Mouse (Mus musculus) liver, embryonic 14.5 days (tissue): ENCODE measurements around the gene Krtap4-9. TPM values are rescaled to one million over a fixed set of nuclear protein-coding genes. Genes with fewer than 3 reads are reported as not detected.
"Not testable (repeated sequence)": the region's sequence is repeated elsewhere in the genome, so short reads cannot be mapped to it uniquely, and the experiment has no call there.

ENCODE experiments used
- ATAC-seq: fragments of 200-750 bp; cut with Nextera tagmentation; 2 replicates; pipeline ENCODE4 v1.8.0; 2017; ENCODE audit warnings: moderate number of reproducible peaks, mild to moderate bottlenecking, moderate library complexity; ENCODE audit not compliant: insufficient read depth
- DNase-seq, 3 experiments: peaks; one replicate each; pipeline ENCODE4 v3.0.0-alpha.2; 2012 to 2013; ENCODE audit warnings: low read depth in 3 of 3, low spot score in 3 of 3
- H3K27ac ChIP-seq: fragments of 300-500 bp; sonication (generic); 2 replicates; pipeline ENCODE4 v1.5.1; 2014; ENCODE audit warnings: moderate library complexity, mild to moderate bottlenecking, control low read depth, inconsistent platforms
- H3K27me3 ChIP-seq: fragments of 300-500 bp; sonication (generic); 2 replicates; pipeline ENCODE4 v1.6.1; 2014; ENCODE audit warnings: mild to moderate bottlenecking, low read length, moderate library complexity; ENCODE audit not compliant: control insufficient read depth, insufficient read depth
- H3K36me3 ChIP-seq: fragments of 300-500 bp; sonication (generic); replicated peaks from 2 replicates; pipeline ENCODE4 v1.6.1; 2014; ENCODE audit warnings: low read depth; ENCODE audit not compliant: control insufficient read depth, insufficient read depth
- H3K4me1 ChIP-seq, 2 experiments: fragments of 200-500 bp in 1 of 2; fragments of 300-500 bp in 1 of 2; sonication (generic) in 1 of 2; replicated peaks; 2 replicates each; pipeline ENCODE4 v1.6.1; 2012 to 2014; ENCODE audit warnings: antibody characterized with exemption in 1 of 2, inconsistent platforms in 1 of 2, low read length in 1 of 2; ENCODE audit not compliant: control insufficient read depth in 2 of 2, insufficient read depth in 2 of 2
- H3K4me2 ChIP-seq: fragments of 300-500 bp; sonication (generic); 2 replicates; pipeline ENCODE4 v1.6.1; 2014; ENCODE audit warnings: low read depth, mild to moderate bottlenecking, control low read depth, moderate library complexity
- H3K4me3 ChIP-seq, 2 experiments: fragments of 200-500 bp in 1 of 2; fragments of 300-500 bp in 1 of 2; sonication (generic) in 1 of 2; 2 replicates each; pipeline ENCODE4 v1.5.1; 2012 to 2014; ENCODE audit warnings: low read depth in 2 of 2, low read length in 2 of 2, mild to moderate bottlenecking in 2 of 2, control low read depth in 1 of 2, inconsistent platforms in 1 of 2, moderate library complexity in 1 of 2; ENCODE audit not compliant: insufficient read depth in 1 of 2
- H3K9ac ChIP-seq: fragments of 300-500 bp; sonication (generic); replicated peaks from 2 replicates; pipeline ENCODE4 v1.6.1; 2014; ENCODE audit warnings: mild to moderate bottlenecking, control low read depth, moderate library complexity
- H3K9me3 ChIP-seq: fragments of 300-500 bp; sonication (generic); 2 replicates; pipeline ENCODE4 v1.6.1; 2016; ENCODE audit warnings: low read length, mixed read lengths; ENCODE audit not compliant: control insufficient read depth
- CTCF ChIP-seq: IDR thresholded peaks from 2 replicates; pipeline ENCODE4 v1.5.1; 2016; ENCODE audit warnings: antibody characterized with exemption, low read depth, control low read depth
- EP300 ChIP-seq: IDR thresholded peaks from 2 replicates; pipeline ENCODE4 v1.6.1; 2016; ENCODE audit warnings: antibody characterized with exemption, low read depth
- WGBS: fragments of 180-500 bp; shearing (Covaris S2); extraction: QIAGEN DNeasy Blood & Tissue Kit; methylation state at CpG from one replicate; pipeline ENCODE4 v1.1.7; 2014; ENCODE audit not compliant: insufficient replicate concordance; 5-methylcytosine and 5-hydroxymethylcytosine counted together
- polyA plus RNA-seq, 2 experiments: library from polyadenylated mRNA; depleted of rRNA in 1 of 2; stranded (reverse) in 1 of 2; unstranded in 1 of 2; fragments of >200 nt; fragmentation: Nextera tagmentation in 1 of 2; extraction: Ambion mirVana in 1 of 2; gene quantifications; 2 replicates each; pipeline versions ENCODE4 v1.2.1 to v1.2.3; 2012 to 2014

Gene Krtap4-9
- polyA plus RNA-seq (2012; rRNA removed) = not detected in 2 replicates
- polyA plus RNA-seq (2014; fragmentation: Nextera tagmentation; extraction: Ambion mirVana) = not detected in 2 replicates

GRCm38 (mm10) chr11:99784900-99785299 is at the start of gene Krtap4-9:
Gene Krtap4-9, plus strand, starts transcription at chr11:99785200.
- ATAC-seq, DNase-seq, H3K36me3 ChIP-seq, H3K9me3 ChIP-seq, H3K27ac ChIP-seq, H3K4me2 ChIP-seq, H3K27me3 ChIP-seq, H3K4me3 ChIP-seq, H3K4me1 ChIP-seq, H3K9ac ChIP-seq: not testable (repeated sequence)

DNA sequence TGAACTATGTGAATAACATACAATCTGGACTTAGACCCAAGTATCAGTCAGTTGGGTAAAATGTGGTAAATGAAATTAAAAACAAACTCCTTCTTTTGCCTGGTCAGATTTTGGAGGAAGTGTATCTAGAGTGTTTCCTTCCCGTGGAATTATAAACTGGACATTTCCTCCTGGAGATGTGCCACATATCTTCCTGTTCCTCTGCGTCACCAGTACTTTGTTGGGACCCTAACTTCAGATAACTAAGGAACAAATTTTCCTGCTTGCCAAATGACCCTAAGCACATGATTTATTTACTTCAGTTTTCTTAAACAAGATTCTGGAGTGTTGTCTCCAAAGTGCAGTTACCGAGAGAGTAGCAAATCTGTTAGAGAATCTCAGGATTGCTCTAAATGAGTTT is 41.0 kb upstream of the Krtap4-9 start:
- Histone ChIP-seq H3K36me3 (no peaks in the 10 kb centered on the region), H3K9me3 (no peaks in the 10 kb centered on the region), H3K27me3 (no peaks in the 10 kb centered on the region), H3K4me1 (no peaks in the 10 kb centered on the region), H3K4me2 (no peak overlapping the region), H3K4me3 (no peak overlapping the region), H3K27ac (no peak overlapping the region), H3K9ac (no peak overlapping the region)
- TF ChIP-seq CTCF (no peak), EP300 (no peak)
- WGBS = 62% methylated on average over 3 of the region's 3 CpGs
- no peak for DNase-seq
- ATAC-seq = no peak

DNA sequence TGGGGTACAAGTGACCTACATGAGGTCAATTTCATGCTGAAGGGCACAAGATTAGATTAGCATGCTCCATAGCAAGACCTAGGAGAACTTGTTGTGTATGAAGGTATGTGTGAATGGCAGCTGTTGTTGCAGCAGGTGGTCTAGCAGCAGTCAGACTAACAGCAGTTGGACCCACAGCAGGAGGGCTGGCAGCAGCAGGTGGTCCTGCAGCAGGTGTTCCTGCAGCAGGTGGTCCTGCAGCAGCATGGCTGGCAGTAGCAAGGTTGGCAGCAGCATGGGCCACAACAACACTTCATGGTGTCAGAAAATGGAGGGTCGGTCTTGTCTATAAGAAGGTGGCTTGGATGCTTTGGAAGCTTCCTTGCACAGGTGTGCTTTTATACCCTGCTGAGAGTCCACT is 26.1 kb upstream of the Krtap4-9 start:
- no peak for TF ChIP-seq CTCF
- TF ChIP-seq EP300 = no peak
- no peak overlapping the region for H3K9ac ChIP-seq
- no peak overlapping the region for H3K4me3 ChIP-seq
- H3K27me3 ChIP-seq = no peaks in the 10 kb centered on the region
- ATAC-seq (no peak), DNase-seq (no peak)
- no peak overlapping the region for H3K27ac ChIP-seq
- no peaks in the 10 kb centered on the region for H3K9me3 ChIP-seq
- 50% methylated on average over 1 of the region's 1 CpGs for WGBS
- H3K4me2 ChIP-seq = no peak overlapping the region
- H3K4me1 ChIP-seq = no peaks in the 10 kb centered on the region
- H3K36me3 ChIP-seq = no peaks in the 10 kb centered on the region

DNA sequence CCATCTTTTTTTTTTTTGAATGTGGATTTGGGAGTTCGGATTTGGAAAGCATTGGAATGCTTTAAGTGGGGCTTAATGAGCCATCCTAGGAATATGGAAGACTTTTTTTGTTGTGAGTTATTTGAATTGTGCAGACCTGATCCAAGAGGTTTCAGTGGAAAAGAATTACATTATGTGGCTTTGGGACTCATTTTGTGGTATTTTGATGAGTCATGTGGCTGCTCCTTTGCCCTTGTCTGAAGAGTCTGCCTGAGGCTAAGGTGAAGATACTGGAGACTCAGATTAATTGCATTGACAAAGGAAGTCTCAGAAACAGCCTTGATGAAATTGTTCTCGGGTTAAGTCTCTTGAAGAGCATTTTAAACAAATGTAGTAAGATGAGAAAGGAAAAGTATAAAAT is 16.6 kb upstream of the Krtap4-9 start:
- H3K4me1 ChIP-seq = no peaks in the 10 kb centered on the region
- no peaks in the 10 kb centered on the region for H3K36me3 ChIP-seq
- WGBS = 39% methylated on average over 2 of the region's 2 CpGs
- ATAC-seq (no peak), DNase-seq (no peak)
- no peak for TF ChIP-seq CTCF
- TF ChIP-seq EP300 = no peak
- H3K9me3 ChIP-seq = no peaks in the 10 kb centered on the region
- H3K4me3 ChIP-seq = no peak overlapping the region
- no peaks in the 10 kb centered on the region for H3K27me3 ChIP-seq
- no peak overlapping the region for H3K4me2 ChIP-seq
- H3K27ac ChIP-seq = no peak overlapping the region
- no peak overlapping the region for H3K9ac ChIP-seq

DNA sequence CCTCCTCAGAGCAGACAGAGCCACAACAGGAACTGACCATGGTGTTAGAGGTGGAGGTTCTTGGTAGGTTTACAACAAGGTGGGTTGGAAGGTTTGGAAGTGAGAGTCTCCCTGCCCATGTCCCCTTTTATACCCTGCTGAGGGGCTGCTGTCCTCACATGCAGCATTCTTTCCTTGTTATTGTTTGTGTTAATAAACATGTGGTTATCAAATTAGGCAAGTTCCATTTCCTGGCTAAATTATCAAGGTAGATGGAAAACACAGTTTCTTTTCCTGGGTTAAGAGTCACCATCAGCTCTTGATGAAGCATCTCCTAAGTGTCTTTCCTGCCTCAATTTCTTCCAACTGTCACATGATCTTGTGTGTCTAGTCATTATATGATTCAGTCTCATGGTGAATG is 12.2 kb upstream of the Krtap4-9 start, which contains the start of gene Gm11595:
Gene Gm11595 (minus strand): TSS at position 101 of the 400 bp plus-strand sequence.
- ATAC-seq, H3K36me3 ChIP-seq, H3K4me2 ChIP-seq, H3K27ac ChIP-seq, DNase-seq, H3K9ac ChIP-seq, H3K27me3 ChIP-seq, H3K4me1 ChIP-seq, H3K9me3 ChIP-seq, H3K4me3 ChIP-seq: not testable (repeated sequence)

- Histone ChIP-seq H3K4me2 (no peak overlapping the region), H3K4me3 (no peak overlapping the region), H3K27me3 (no peaks in the 10 kb centered on the region), H3K36me3 (no peaks in the 10 kb centered on the region), H3K4me1 (no peaks in the 10 kb centered on the region), H3K9me3 (no peaks in the 10 kb centered on the region), H3K9ac (no peak overlapping the region), H3K27ac (no peak overlapping the region)
- 68% methylated on average over 7 of the region's 7 CpGs for WGBS
- ATAC-seq (no peak), DNase-seq (no peak)
- no peak for TF ChIP-seq EP300
- no peak for TF ChIP-seq CTCF
Measured at GRCm38 (mm10) chr11:99778401-99778800, 6.6 kb upstream of the Krtap4-9 start.
